Mouse (Mus musculus) layer of hippocampus, postnatal 14 days (tissue): ENCODE data around the gene Ndufaf7. TPM values are rescaled to one million over a fixed set of nuclear protein-coding genes. Genes with fewer than 3 reads are reported as not detected.

Experiments
- DNase-seq, 2 experiments: peaks; one replicate each; pipeline ENCODE4 v3.0.0; 2021 to 2022; ENCODE audit warnings: low spot score in 2 of 2, mixed read lengths in 1 of 2
- total RNA-seq, 2 experiments: library from RNA; stranded (reverse); gene quantifications; 2 replicates each; pipeline ENCODE4 v1.2.3; 2021

Ndufaf7 gene
- total RNA-seq, 2 experiments from 2014 or later, result 60.8 to 63.7 TPM

- no peak for DNase-seq
These were observed 22.5 kb downstream of the Ndufaf7 start for GRCm38 (mm10) chr17:78959473-78959872.

GRCm38 (mm10) chr17:78964387-78964786 is 27.5 kb downstream of the Ndufaf7 start:
- DNase-seq, result peak; percentile 6 to 57

- DNase-seq, result no peak
These were observed 29.4 kb downstream of the Ndufaf7 start for GRCm38 (mm10) chr17:78966092-78966883.

GRCm38 (mm10) chr17:78968500-78968899 is 31.6 kb downstream of the Ndufaf7 start:
- no peak for DNase-seq

- no peak for DNase-seq
These were observed 46.2 kb downstream of the Ndufaf7 start for GRCm38 (mm10) chr17:78983166-78983565.

GRCm38 (mm10) chr17:78983736-78984135 is 46.8 kb downstream of the Ndufaf7 start:
- no peak for DNase-seq

- DNase-seq, result no peak
These were observed 52.1 kb downstream of the Ndufaf7 start for GRCm38 (mm10) chr17:78989015-78989414.

GRCm38 (mm10) chr17:78991549-78991948 is 54.6 kb downstream of the Ndufaf7 start:
- DNase-seq, result no peak

- DNase-seq, result no peak
These were observed 55.5 kb downstream of the Ndufaf7 start for GRCm38 (mm10) chr17:78992303-78993027.

GRCm38 (mm10) chr17:78993670-78994069 is 56.7 kb downstream of the Ndufaf7 start:
- DNase-seq, result peak in 1 of 2 experiments; percentile 8

- DNase-seq, result no peak
These were observed 57.4 kb downstream of the Ndufaf7 start for GRCm38 (mm10) chr17:78994382-78994781.

- no peak for DNase-seq
These were observed 58.2 kb downstream of the Ndufaf7 start for GRCm38 (mm10) chr17:78994931-78995820.

Other genes with a start within 250 kb of the Ndufaf7 start
- 10 to 100 TPM; 78.6 to 81.0 TPM for gene Strn, start 199.9 kb upstream of the Ndufaf7 start, total RNA-seq
- 10 to 100 TPM; 50.4 to 56.4 TPM for gene Heatr5b, start 101.8 kb upstream of the Ndufaf7 start, total RNA-seq
- gene Gpatch11, start 101.6 kb upstream of the Ndufaf7 start, total RNA-seq, result 10 to 100 TPM; 37.5 to 45.1 TPM
- 1 to 10 TPM; 6.8 to 7.8 TPM for gene Eif2ak2, start 54.6 kb upstream of the Ndufaf7 start, total RNA-seq
- not detected for gene Sult6b1, start 30.1 kb upstream of the Ndufaf7 start, total RNA-seq
- gene Cebpzos, start 20.6 kb upstream of the Ndufaf7 start, total RNA-seq, result 10 to 100 TPM; 30.8 to 36.7 TPM
- 10 to 100 TPM; 33.2 to 34.9 TPM for gene Cebpz, start 70 bp upstream of the Ndufaf7 start, total RNA-seq
- gene Prkd3, start 83.7 kb downstream of the Ndufaf7 start, total RNA-seq, result 10 to 100 TPM; 16.2 to 16.8 TPM
- gene Qpct, start 114.8 kb downstream of the Ndufaf7 start, total RNA-seq, result 10 to 100 TPM; 16.3 to 18.8 TPM